Mouse (Mus musculus): Measurements from ENCODE around the gene Sfxn3. TPM values are rescaled to one million over a fixed set of nuclear protein-coding genes. Genes with fewer than 3 reads are reported as not detected.
A peak's percentile ranks its signal among the peaks of the same experiment; 100 is the strongest.

Sfxn3 gene
- total RNA-seq (2018; cell fraction: chromatin; rRNA removed), result 10 to 100 TPM in 21 of 26 experiments, 1 to 10 TPM in 5; 8.1 to 45.0 (median 16.3) TPM
- 10 to 100 TPM; 13.1 to 36.5 (median 22.2) TPM for total RNA-seq (2018; cell fraction: cytosol; rRNA removed)
- total RNA-seq (2018; cell fraction: nucleus; rRNA removed), result 10 to 100 TPM in 25 of 26 experiments, 1 to 10 TPM in 1; 9.8 to 50.9 (median 19.2) TPM
- polyA plus RNA-seq (2018), result 27.6 to 39.5 TPM (median 34.8 TPM) in 3 replicates

- H3K36me3 ChIP-seq (ENCODE audit: inconsistent target), result peaks cover 18% of the 10 kb centered on the region; the same call in 1 of the 2 replicates
- under 1% methylated on average over 26 of the region's 26 CpGs for WGBS (ENCODE audit: missing documents)
- H3K79me2 ChIP-seq (ENCODE audit: inconsistent target), result peaks cover 10% of the 10 kb centered on the region; the same call in 1 of the 2 replicates
- H3K4me3 ChIP-seq (ENCODE audit: inconsistent target), result peak within 1 kb of the TSS; percentile 67
- H3K27ac ChIP-seq, result peak within 1 kb of the TSS; percentile 81
Observed at GRCm38 (mm10) chr19:45047417-45047934, at the start of gene Sfxn3. Sfxn3 (plus strand) TSS chr19:45047503.

GRCm38 (mm10) chr19:44997786-44998185, 49.5 kb upstream of the Sfxn3 start:
- 90% methylated on average over 11 of the region's 11 CpGs for WGBS (ENCODE audit: missing documents)
- no peaks in the 10 kb centered on the region for H3K79me2 ChIP-seq (ENCODE audit: inconsistent target)
- H3K36me3 ChIP-seq (ENCODE audit: inconsistent target), result no peaks in the 10 kb centered on the region
- H3K4me3 ChIP-seq (ENCODE audit: inconsistent target), result no peak overlapping the region
- no peak overlapping the region for H3K27ac ChIP-seq

- Histone ChIP-seq H3K79me2 (ENCODE audit: inconsistent target) (peaks cover 4% of the 10 kb centered on the region; the same call in 1 of the 2 replicates), H3K4me3 (ENCODE audit: inconsistent target) (no peak overlapping the region), H3K36me3 (ENCODE audit: inconsistent target) (peaks cover 12% of the 10 kb centered on the region; the same call in 1 of the 2 replicates), H3K27ac (no peak overlapping the region)
- WGBS (ENCODE audit: missing documents), result 88% methylated on average over 8 of the region's 8 CpGs
Observed at GRCm38 (mm10) chr19:44999647-45000046, 47.7 kb upstream of the Sfxn3 start.

GRCm38 (mm10) chr19:45002301-45002700, 45.0 kb upstream of the Sfxn3 start:
- peaks cover 16% of the 10 kb centered on the region; the same call in 1 of the 2 replicates for H3K79me2 ChIP-seq (ENCODE audit: inconsistent target)
- H3K4me3 ChIP-seq (ENCODE audit: inconsistent target), result no peak overlapping the region
- peaks cover 17% of the 10 kb centered on the region; the same call in 1 of the 2 replicates for H3K36me3 ChIP-seq (ENCODE audit: inconsistent target)
- WGBS (ENCODE audit: missing documents), result 92% methylated on average over 1 of the region's 3 CpGs
- H3K27ac ChIP-seq, result no peak overlapping the region

- WGBS (ENCODE audit: missing documents), result 96% methylated on average over 7 of the region's 7 CpGs
- Histone ChIP-seq H3K27ac (no peak overlapping the region), H3K79me2 (ENCODE audit: inconsistent target) (peaks cover 18% of the 10 kb centered on the region; the same call in 1 of the 2 replicates), H3K36me3 (ENCODE audit: inconsistent target) (peaks cover 17% of the 10 kb centered on the region; the same call in 1 of the 2 replicates), H3K4me3 (ENCODE audit: inconsistent target) (no peak overlapping the region)
Observed at GRCm38 (mm10) chr19:45003740-45004516, 43.4 kb upstream of the Sfxn3 start.

- WGBS (ENCODE audit: missing documents), result 7% methylated on average over 16 of the region's 16 CpGs
- peak within 1 kb of the TSS; percentile 65 for H3K27ac ChIP-seq
- H3K4me3 ChIP-seq (ENCODE audit: inconsistent target), result peak within 1 kb of the TSS; percentile 67
- peaks cover 18% of the 10 kb centered on the region; the same call in 1 of the 2 replicates for H3K79me2 ChIP-seq (ENCODE audit: inconsistent target)
- peaks cover 22% of the 10 kb centered on the region for H3K36me3 ChIP-seq (ENCODE audit: inconsistent target)
Observed at GRCm38 (mm10) chr19:45005444-45005843, 41.9 kb upstream of the Sfxn3 start, which contains the start of gene Twnk. Twnk (plus strand) TSS chr19:45005663.

GRCm38 (mm10) chr19:45005957-45006712, 41.2 kb upstream of the Sfxn3 start, which contains the start of gene Mrpl43:
Mrpl43 (minus strand) TSS chr19:45006442.
- Histone ChIP-seq H3K4me3 (ENCODE audit: inconsistent target) (peak within 1 kb of the TSS; percentile 67), H3K79me2 (ENCODE audit: inconsistent target) (peaks cover 18% of the 10 kb centered on the region; the same call in 1 of the 2 replicates), H3K27ac (peak within 1 kb of the TSS; percentile 65), H3K36me3 (ENCODE audit: inconsistent target) (peaks cover 29% of the 10 kb centered on the region)
- under 1% methylated on average over 77 of the region's 82 CpGs for WGBS (ENCODE audit: missing documents)

GRCm38 (mm10) chr19:45007021-45007420, 40.3 kb upstream of the Sfxn3 start:
- peak overlapping the region; percentile 67 for H3K4me3 ChIP-seq (ENCODE audit: inconsistent target)
- peaks cover 18% of the 10 kb centered on the region; the same call in 1 of the 2 replicates for H3K79me2 ChIP-seq (ENCODE audit: inconsistent target)
- WGBS (ENCODE audit: missing documents), result 32% methylated on average over 16 of the region's 17 CpGs
- peaks cover 36% of the 10 kb centered on the region for H3K36me3 ChIP-seq (ENCODE audit: inconsistent target)
- peak overlapping the region; percentile 65 for H3K27ac ChIP-seq

- WGBS (ENCODE audit: missing documents), result 90% methylated on average over 20 of the region's 20 CpGs
Observed at GRCm38 (mm10) chr19:45007425-45008191, 39.7 kb upstream of the Sfxn3 start.

GRCm38 (mm10) chr19:45010646-45011045, 36.7 kb upstream of the Sfxn3 start:
- peaks cover 19% of the 10 kb centered on the region for H3K36me3 ChIP-seq (ENCODE audit: inconsistent target)

More at GRCm38 (mm10) chr19:45007425-45008191, 39.7 kb upstream of the Sfxn3 start:
- H3K4me3 ChIP-seq (ENCODE audit: inconsistent target), result peak overlapping the region; percentile 67; the same call in 1 of the 2 replicates
- H3K27ac ChIP-seq, result no peak overlapping the region
- peaks cover 36% of the 10 kb centered on the region for H3K36me3 ChIP-seq (ENCODE audit: inconsistent target)
- H3K79me2 ChIP-seq (ENCODE audit: inconsistent target), result peaks cover 18% of the 10 kb centered on the region; the same call in 1 of the 2 replicates

GRCm38 (mm10) chr19:45012219-45012618, 35.1 kb upstream of the Sfxn3 start:
- 96% methylated on average over 8 of the region's 8 CpGs for WGBS (ENCODE audit: missing documents)
- Histone ChIP-seq H3K36me3 (ENCODE audit: inconsistent target) (peaks cover 19% of the 10 kb centered on the region), H3K79me2 (ENCODE audit: inconsistent target) (peaks cover 3% of the 10 kb centered on the region; the same call in 1 of the 2 replicates), H3K27ac (no peak overlapping the region), H3K4me3 (ENCODE audit: inconsistent target) (no peak overlapping the region)

More at GRCm38 (mm10) chr19:45010646-45011045, 36.7 kb upstream of the Sfxn3 start:
- Histone ChIP-seq H3K79me2 (ENCODE audit: inconsistent target) (peaks cover 9% of the 10 kb centered on the region; the same call in 1 of the 2 replicates), H3K4me3 (ENCODE audit: inconsistent target) (no peak overlapping the region), H3K27ac (no peak overlapping the region)
- 96% methylated on average over 4 of the region's 4 CpGs for WGBS (ENCODE audit: missing documents)

GRCm38 (mm10) chr19:45012636-45013035, 34.7 kb upstream of the Sfxn3 start:
- Histone ChIP-seq H3K4me3 (ENCODE audit: inconsistent target) (no peak overlapping the region), H3K79me2 (ENCODE audit: inconsistent target) (no peaks in the 10 kb centered on the region; the same call in 1 of the 2 replicates), H3K36me3 (ENCODE audit: inconsistent target) (peaks cover 19% of the 10 kb centered on the region), H3K27ac (no peak overlapping the region)
- WGBS (ENCODE audit: missing documents), result 62% methylated on average over 6 of the region's 6 CpGs

GRCm38 (mm10) chr19:45013581-45014225, 33.6 kb upstream of the Sfxn3 start:
- H3K27ac ChIP-seq, result no peak overlapping the region
- H3K36me3 ChIP-seq (ENCODE audit: inconsistent target), result peaks cover 19% of the 10 kb centered on the region
- no peak overlapping the region for H3K4me3 ChIP-seq (ENCODE audit: inconsistent target)
- WGBS (ENCODE audit: missing documents), result 62% methylated on average over 5 of the region's 6 CpGs
- H3K79me2 ChIP-seq (ENCODE audit: inconsistent target), result no peaks in the 10 kb centered on the region

All from macrophage (primary cell).